Mouse (Mus musculus): ENCODE data around the gene Mapt. TPM values are rescaled to one million over a fixed set of nuclear protein-coding genes. Genes with fewer than 3 reads are reported as not detected.

Mapt gene
- polyA plus RNA-seq (2017; shearing (Covaris generic)): 0.31 TPM

DNA sequence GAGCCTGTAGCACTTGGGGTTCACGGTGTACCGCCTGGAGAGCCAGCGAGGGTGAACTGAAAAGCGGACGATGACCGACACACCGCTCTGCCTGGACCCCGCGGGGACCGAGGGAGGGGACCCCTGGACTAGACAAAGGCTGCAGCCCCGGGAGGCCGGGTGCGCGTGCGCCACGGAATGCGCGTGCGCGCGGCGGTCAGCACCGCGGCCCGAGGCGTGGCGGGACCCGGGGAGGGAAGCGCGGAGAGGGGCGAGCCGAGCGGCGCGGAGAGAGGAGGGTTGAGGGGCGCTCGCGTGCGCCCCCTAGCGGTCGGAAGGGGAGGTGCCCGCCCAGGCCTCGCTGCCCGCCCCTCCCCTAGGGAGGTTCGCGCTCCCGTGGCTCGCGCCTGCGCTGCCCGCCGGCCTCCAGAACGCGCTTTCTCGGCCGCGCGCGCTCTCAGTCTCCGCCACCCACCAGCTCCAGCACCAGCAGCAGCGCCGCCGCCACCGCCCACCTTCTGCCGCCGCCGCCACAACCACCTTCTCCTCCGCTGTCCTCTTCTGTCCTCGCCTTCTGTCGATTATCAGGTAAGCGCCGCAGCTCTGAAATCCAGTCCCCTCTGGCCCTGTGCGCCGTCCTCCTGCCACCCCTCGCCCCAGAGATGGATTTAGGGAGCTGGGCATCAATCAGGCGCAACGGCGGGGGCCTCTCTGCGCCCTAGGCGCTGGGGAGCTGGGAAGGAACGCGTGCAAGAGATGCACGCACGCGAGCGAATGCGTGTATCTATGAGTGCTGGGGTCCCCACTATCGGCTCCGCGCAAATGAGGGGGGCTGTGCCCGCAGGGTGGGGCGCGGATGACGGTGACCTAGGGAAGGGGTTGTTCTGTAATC, at the start of gene Mapt:
TSS of gene Mapt (plus strand) at position 350 of the 871 bp plus-strand sequence.

DNA sequence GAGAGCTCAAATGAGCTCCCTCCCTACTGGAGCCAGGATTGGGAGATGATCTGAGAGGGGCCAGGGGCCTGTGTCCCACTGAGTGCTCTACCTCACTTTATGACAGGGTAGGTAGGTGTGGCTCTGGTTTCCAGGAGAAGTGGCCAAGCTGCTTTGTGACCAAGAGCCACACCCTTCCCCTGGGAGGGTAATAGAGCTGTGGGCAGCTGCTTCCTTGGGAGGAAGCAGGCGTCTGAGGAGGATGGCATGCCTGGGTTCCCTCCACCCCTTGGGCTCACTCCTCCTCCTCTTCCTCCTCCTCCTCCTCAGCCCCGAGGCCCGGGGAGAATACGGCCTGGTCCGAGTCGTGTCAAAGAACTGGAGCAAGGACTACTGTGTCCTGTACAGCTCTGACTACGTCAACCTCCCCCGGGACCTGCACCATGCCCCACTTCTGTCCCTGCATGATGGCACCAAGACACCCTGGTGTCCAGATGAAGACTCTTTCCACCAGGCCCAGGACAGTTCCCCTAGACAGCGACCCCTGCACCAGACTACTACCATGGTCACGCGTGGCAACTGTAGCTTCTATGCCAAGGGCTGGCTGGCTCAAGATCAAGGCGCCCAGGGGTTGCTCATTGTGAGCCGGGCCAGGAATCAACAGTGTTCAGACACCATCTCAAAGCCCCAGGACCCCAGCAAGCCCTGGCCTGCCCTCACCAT, 44.9 kb upstream of the Mapt start, which contains the start of gene Sppl2c:
TSS of gene Sppl2c (plus strand) at position 193 of the 702 bp plus-strand sequence.

Other genes with a start within 250 kb of the Mapt start
- not detected for gene Crhr1, start 98.5 kb upstream of the Mapt start, polyA plus RNA-seq (2017; shearing (Covaris generic))
- not detected for gene Sppl2c, start 45.1 kb upstream of the Mapt start, polyA plus RNA-seq (2017; shearing (Covaris generic))
- 95.6 TPM for gene Kansl1, start 237.5 kb downstream of the Mapt start, polyA plus RNA-seq (2017; shearing (Covaris generic))

Data from CD4-positive, CD25-positive, alpha-beta regulatory T cell (primary cell).